Mouse (Mus musculus): ENCODE data around the gene Gm10645. TPM values are rescaled to one million over a fixed set of nuclear protein-coding genes. Genes with fewer than 3 reads are reported as not detected.

The Gm10645 gene
- polyA plus RNA-seq, 1 experiment, result 0.67 TPM

GRCm38 (mm10) chr8:83189538-83190095, 23.6 kb upstream of the Gm10645 start:
- Histone ChIP-seq H3K4me1 (ENCODE audit: control insufficient read depth, insufficient read depth, low read length) (no peaks in the 10 kb centered on the region), H3K4me3 (replicated peaks; ENCODE audit: extremely low read depth, low read depth, low read length) (no peak overlapping the region)
- TF ChIP-seq CTCF (IDR thresholded peaks at IDR 0.05; ENCODE audit: insufficient read depth, low read length) (no peak), POLR2A (IDR thresholded peaks at IDR 0.05; ENCODE audit: borderline replicate concordance, extremely low read depth, low read depth, low read length) (no peak)
- 52% methylated on average over 4 of the region's 4 CpGs for WGBS
- DNase-seq, result no peak

GRCm38 (mm10) chr8:83187363-83187962, 21.5 kb upstream of the Gm10645 start:
- Histone ChIP-seq H3K4me3 (replicated peaks; ENCODE audit: extremely low read depth, low read depth, low read length) (no peak overlapping the region), H3K4me1 (ENCODE audit: control insufficient read depth, insufficient read depth, low read length) (no peaks in the 10 kb centered on the region)
- TF ChIP-seq POLR2A (IDR thresholded peaks at IDR 0.05; ENCODE audit: borderline replicate concordance, extremely low read depth, low read depth, low read length) (no peak), CTCF (IDR thresholded peaks at IDR 0.05; ENCODE audit: insufficient read depth, low read length) (no peak)
- WGBS, result 94% methylated on average over 10 of the region's 10 CpGs
- DNase-seq, result no peak

- no peak overlapping the region for H3K4me3 ChIP-seq (replicated peaks; ENCODE audit: extremely low read depth, low read depth, low read length)
- H3K4me1 ChIP-seq (ENCODE audit: control insufficient read depth, insufficient read depth, low read length), result no peaks in the 10 kb centered on the region
- TF ChIP-seq POLR2A (IDR thresholded peaks at IDR 0.05; ENCODE audit: borderline replicate concordance, extremely low read depth, low read depth, low read length) (no peak), CTCF (IDR thresholded peaks at IDR 0.05; ENCODE audit: insufficient read depth, low read length) (no peak)
- WGBS, result 51% methylated on average over 6 of the region's 6 CpGs
- DNase-seq, result no peak
Observed at GRCm38 (mm10) chr8:83186376-83186775, 20.4 kb upstream of the Gm10645 start.

DNA sequence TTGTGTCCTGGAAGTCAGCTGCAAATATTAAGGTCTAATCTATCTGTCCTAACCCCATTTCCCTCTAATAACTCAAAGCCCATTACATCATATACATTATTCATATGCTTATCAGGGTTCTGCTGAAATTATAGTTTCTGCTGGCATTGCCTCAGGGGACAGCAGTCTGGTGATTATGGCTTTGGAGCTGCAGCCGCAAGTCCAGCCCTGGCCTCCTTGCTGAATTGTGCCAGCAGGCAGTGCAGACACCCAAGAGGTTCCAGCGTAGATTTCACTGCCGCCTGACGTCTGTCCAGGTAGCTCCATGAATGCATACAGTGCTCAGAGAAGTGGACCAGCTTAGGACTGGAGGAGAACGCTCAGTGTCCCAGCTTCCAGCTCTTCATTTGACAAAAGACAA, 16.8 kb upstream of the Gm10645 start:
- DNase-seq, result no peak
- TF ChIP-seq CTCF (IDR thresholded peaks at IDR 0.05; ENCODE audit: insufficient read depth, low read length), result no peak
- TF ChIP-seq POLR2A (IDR thresholded peaks at IDR 0.05; ENCODE audit: borderline replicate concordance, extremely low read depth, low read depth, low read length), result no peak
- Histone ChIP-seq H3K4me3 (replicated peaks; ENCODE audit: extremely low read depth, low read depth, low read length) (no peak overlapping the region), H3K4me1 (ENCODE audit: control insufficient read depth, insufficient read depth, low read length) (peaks cover 6% of the 10 kb centered on the region)
- WGBS, result 73% methylated on average over 5 of the region's 5 CpGs

DNA sequence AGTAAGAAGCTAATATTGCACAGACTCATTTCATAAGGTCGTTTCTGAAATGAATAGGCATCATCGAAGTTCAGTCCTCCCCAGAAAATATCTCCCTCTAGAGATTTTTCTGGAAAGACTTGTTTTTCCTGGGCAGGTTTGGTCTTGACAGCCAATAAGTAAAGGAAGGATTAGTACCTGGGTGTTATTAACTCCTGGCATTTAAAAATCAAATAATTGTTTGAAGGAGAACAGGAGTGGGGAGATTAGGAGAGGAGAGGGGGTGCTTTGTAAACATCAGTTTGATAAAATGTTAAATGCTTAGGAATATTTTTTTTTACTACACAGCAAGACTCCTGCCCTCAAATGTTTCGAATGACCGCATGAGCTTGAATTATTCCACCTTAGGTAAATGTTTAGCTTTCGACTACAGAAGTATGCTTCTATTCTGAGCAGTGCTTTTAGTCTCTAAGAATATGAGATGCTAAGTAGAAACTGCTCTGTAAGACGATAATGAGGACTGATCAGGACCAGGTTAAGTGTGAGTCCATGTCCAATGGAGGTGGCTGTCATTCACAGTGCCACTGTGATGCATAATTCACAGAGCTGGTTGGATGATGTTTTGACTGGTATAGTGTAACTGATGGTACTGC, 16.0 kb upstream of the Gm10645 start:
- H3K4me3 ChIP-seq (replicated peaks; ENCODE audit: extremely low read depth, low read depth, low read length), result no peak overlapping the region
- H3K4me1 ChIP-seq (ENCODE audit: control insufficient read depth, insufficient read depth, low read length), result peaks cover 6% of the 10 kb centered on the region
- 64% methylated on average over 6 of the region's 6 CpGs for WGBS
- no peak for DNase-seq
- TF ChIP-seq CTCF (IDR thresholded peaks at IDR 0.05; ENCODE audit: insufficient read depth, low read length), result no peak
- TF ChIP-seq POLR2A (IDR thresholded peaks at IDR 0.05; ENCODE audit: borderline replicate concordance, extremely low read depth, low read depth, low read length), result no peak

DNA sequence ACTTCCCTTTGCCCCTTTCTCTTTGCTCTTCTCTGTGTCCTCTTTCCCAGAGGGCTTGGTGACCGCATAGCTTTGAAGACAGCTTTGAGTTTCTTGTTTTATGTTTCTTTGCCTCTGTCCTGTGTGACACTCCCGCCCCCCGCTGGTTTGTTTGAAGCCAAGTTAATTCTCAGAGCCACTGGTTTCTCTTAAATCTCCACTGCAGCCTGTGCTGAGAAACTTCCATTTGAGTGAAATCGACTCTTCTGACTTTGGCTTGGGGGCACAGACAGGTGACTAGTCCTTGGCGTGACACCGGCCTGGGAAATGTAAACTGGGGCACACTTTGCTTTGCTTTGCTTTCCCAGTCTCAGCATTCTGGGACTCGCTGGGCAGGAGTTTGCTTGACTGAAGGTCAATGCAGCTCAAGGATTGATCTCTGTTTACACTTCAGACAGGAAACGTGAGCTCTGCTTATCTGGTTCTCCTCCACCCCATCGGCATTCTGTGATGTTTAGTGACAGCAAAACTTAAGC, 12.3 kb upstream of the Gm10645 start:
- no peak overlapping the region for H3K4me3 ChIP-seq (replicated peaks; ENCODE audit: extremely low read depth, low read depth, low read length)
- WGBS, result 10% methylated on average over 9 of the region's 9 CpGs
- DNase-seq, result no peak
- no peak for TF ChIP-seq POLR2A (IDR thresholded peaks at IDR 0.05; ENCODE audit: borderline replicate concordance, extremely low read depth, low read depth, low read length)
- no peak; the same call in 1 of the 2 replicates for TF ChIP-seq CTCF (IDR thresholded peaks at IDR 0.05; ENCODE audit: insufficient read depth, low read length)
- peaks cover 6% of the 10 kb centered on the region for H3K4me1 ChIP-seq (ENCODE audit: control insufficient read depth, insufficient read depth, low read length)

GRCm38 (mm10) chr8:83177317-83178195, 11.6 kb upstream of the Gm10645 start:
- TF ChIP-seq CTCF (IDR thresholded peaks at IDR 0.05; ENCODE audit: insufficient read depth, low read length), result no peak
- TF ChIP-seq POLR2A (IDR thresholded peaks at IDR 0.05; ENCODE audit: borderline replicate concordance, extremely low read depth, low read depth, low read length), result no peak
- DNase-seq, result no peak
- WGBS, result 38% methylated on average over 11 of the region's 11 CpGs
- Histone ChIP-seq H3K4me1 (ENCODE audit: control insufficient read depth, insufficient read depth, low read length) (peaks cover 6% of the 10 kb centered on the region), H3K4me3 (replicated peaks; ENCODE audit: extremely low read depth, low read depth, low read length) (no peak overlapping the region)

DNA sequence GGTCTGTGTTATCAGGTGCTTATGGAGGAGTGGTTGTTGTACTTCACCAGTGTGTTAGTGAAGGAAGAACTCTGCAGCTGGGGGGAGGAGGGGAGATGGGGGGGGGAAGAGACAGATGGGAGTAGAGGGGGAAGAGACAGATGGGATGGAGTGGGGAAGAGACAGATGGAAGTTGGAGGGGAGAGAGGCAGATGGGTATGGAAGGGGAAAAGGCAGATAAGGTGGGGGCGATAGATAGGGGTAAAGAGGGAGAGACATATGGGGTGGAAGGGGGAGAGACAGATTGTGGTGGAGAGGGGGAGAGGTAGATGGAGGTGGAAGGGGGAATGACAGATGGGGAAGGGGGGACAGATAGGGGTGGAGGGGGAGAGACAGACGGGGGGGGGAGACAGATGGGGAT, 10.8 kb upstream of the Gm10645 start:
- H3K4me1 ChIP-seq (ENCODE audit: control insufficient read depth, insufficient read depth, low read length), result peaks cover 6% of the 10 kb centered on the region
- no peak for DNase-seq
- WGBS, result 79% methylated on average over 2 of the region's 2 CpGs
- TF ChIP-seq CTCF (IDR thresholded peaks at IDR 0.05; ENCODE audit: insufficient read depth, low read length) (no peak), POLR2A (IDR thresholded peaks at IDR 0.05; ENCODE audit: borderline replicate concordance, extremely low read depth, low read depth, low read length) (no peak)
- H3K4me3 ChIP-seq (replicated peaks; ENCODE audit: extremely low read depth, low read depth, low read length), result no peak overlapping the region

GRCm38 (mm10) chr8:83175680-83176079, 9.7 kb upstream of the Gm10645 start:
- DNase-seq, result no peak
- TF ChIP-seq POLR2A (IDR thresholded peaks at IDR 0.05; ENCODE audit: borderline replicate concordance, extremely low read depth, low read depth, low read length) (no peak), CTCF (IDR thresholded peaks at IDR 0.05; ENCODE audit: insufficient read depth, low read length) (no peak)
- Histone ChIP-seq H3K4me1 (ENCODE audit: control insufficient read depth, insufficient read depth, low read length) (peaks cover 6% of the 10 kb centered on the region), H3K4me3 (replicated peaks; ENCODE audit: extremely low read depth, low read depth, low read length) (no peak overlapping the region)
- 72% methylated on average over 10 of the region's 10 CpGs for WGBS
